Mouse (Mus musculus) myocyte (in vitro differentiated cells): Measurements from ENCODE around the gene Pbx1. TPM values are rescaled to one million over a fixed set of nuclear protein-coding genes. Genes with fewer than 3 reads are reported as not detected.

Source experiments
- H3K27me3 ChIP-seq: one replicate; pipeline ENCODE4 v1.6.1; 2011; ENCODE audit not compliant: control insufficient read depth, insufficient read depth, insufficient read length
- H3K36me3 ChIP-seq: one replicate; pipeline ENCODE4 v1.6.1; 2011; ENCODE audit not compliant: control insufficient read depth, insufficient read depth
- H3K4me2 ChIP-seq: one replicate; pipeline ENCODE4 v1.6.1; 2011; ENCODE audit warnings: low read depth, control low read depth
- H3K4me3 ChIP-seq: one replicate; pipeline ENCODE4 v1.5.1; 2011; ENCODE audit warnings: mild to moderate bottlenecking, control low read depth, moderate library complexity
- H3K79me2 ChIP-seq: one replicate; pipeline ENCODE4 v1.6.1; 2011; ENCODE audit not compliant: control insufficient read depth, insufficient read depth
- H3ac ChIP-seq: one replicate; pipeline ENCODE4 v1.6.1; 2011; ENCODE audit not compliant: control insufficient read depth, insufficient read length
- CEBPB ChIP-seq: IDR thresholded peaks from 2 replicates; pipeline ENCODE4 v1.6.1; 2011; ENCODE audit warnings: mild to moderate bottlenecking, moderate library complexity; ENCODE audit not compliant: poor library complexity, insufficient read depth, severe bottlenecking
- E2F4 ChIP-seq: IDR thresholded peaks from one replicate; pipeline ENCODE4 v1.6.1; 2011; ENCODE audit warnings: mild to moderate bottlenecking, control low read depth, moderate library complexity; ENCODE audit not compliant: insufficient read depth
- MAX ChIP-seq: IDR thresholded peaks from one replicate; pipeline ENCODE4 v1.6.1; 2011; ENCODE audit warnings: low read depth, mild to moderate bottlenecking, control low read depth
- MYOD1 ChIP-seq, 3 experiments: IDR thresholded peaks; one replicate each; pipeline ENCODE4 v1.6.1; 2011; ENCODE audit warnings: control low read depth in 2 of 3, low read depth in 2 of 3, mild to moderate bottlenecking in 2 of 3, moderate library complexity in 1 of 3; ENCODE audit not compliant: insufficient read length in 2 of 3, control insufficient read depth in 1 of 3
- MYOG ChIP-seq, 3 experiments: IDR thresholded peaks; one replicate each; pipeline ENCODE4 v1.6.1; 2011; ENCODE audit warnings: control low read depth in 2 of 3, low read depth in 2 of 3, mild to moderate bottlenecking in 2 of 3; ENCODE audit not compliant: insufficient read length in 2 of 3, control insufficient read depth in 1 of 3, insufficient read depth in 1 of 3
- POLR2A ChIP-seq: IDR thresholded peaks from one replicate; pipeline ENCODE4 v1.6.1; 2011; ENCODE audit warnings: low read depth, mild to moderate bottlenecking, control low read depth, moderate library complexity; ENCODE audit not compliant: insufficient read length
- POLR2AphosphoS2 ChIP-seq: IDR thresholded peaks from one replicate; pipeline ENCODE4 v1.6.1; 2011; ENCODE audit warnings: low read depth, control low read depth; ENCODE audit not compliant: insufficient read length
- REST ChIP-seq: IDR thresholded peaks from one replicate; pipeline ENCODE4 v1.6.1; 2011; ENCODE audit warnings: mild to moderate bottlenecking, control low read depth, moderate library complexity; ENCODE audit not compliant: insufficient read depth, insufficient read length
- SRF ChIP-seq: IDR thresholded peaks from one replicate; pipeline ENCODE4 v1.6.1; 2011; ENCODE audit warnings: low read depth; ENCODE audit not compliant: control insufficient read depth, insufficient read length
- TCF12 ChIP-seq: IDR thresholded peaks from one replicate; pipeline ENCODE4 v1.6.1; 2011; ENCODE audit warnings: mild to moderate bottlenecking, control low read depth; ENCODE audit not compliant: poor library complexity, insufficient read depth, severe bottlenecking
- TCF3 ChIP-seq: IDR thresholded peaks from one replicate; pipeline ENCODE4 v1.6.1; 2011; ENCODE audit warnings: low read depth, control low read depth; ENCODE audit not compliant: insufficient read length
- USF1 ChIP-seq: IDR thresholded peaks from one replicate; pipeline ENCODE4 v1.6.1; 2011; ENCODE audit warnings: low read depth, mild to moderate bottlenecking, control low read depth, moderate library complexity
- polyA plus RNA-seq: library from polyadenylated mRNA; unstranded; fragments of >200 nt; fragmentation: generic; extraction: Trizol; gene quantifications from one replicate; pipeline ENCODE4 v1.2.1, GENCODE M21; 2012; ENCODE audit warnings: missing spikeins

The Pbx1 gene
- polyA plus RNA-seq, 1 experiment: 11.4 TPM

DNA sequence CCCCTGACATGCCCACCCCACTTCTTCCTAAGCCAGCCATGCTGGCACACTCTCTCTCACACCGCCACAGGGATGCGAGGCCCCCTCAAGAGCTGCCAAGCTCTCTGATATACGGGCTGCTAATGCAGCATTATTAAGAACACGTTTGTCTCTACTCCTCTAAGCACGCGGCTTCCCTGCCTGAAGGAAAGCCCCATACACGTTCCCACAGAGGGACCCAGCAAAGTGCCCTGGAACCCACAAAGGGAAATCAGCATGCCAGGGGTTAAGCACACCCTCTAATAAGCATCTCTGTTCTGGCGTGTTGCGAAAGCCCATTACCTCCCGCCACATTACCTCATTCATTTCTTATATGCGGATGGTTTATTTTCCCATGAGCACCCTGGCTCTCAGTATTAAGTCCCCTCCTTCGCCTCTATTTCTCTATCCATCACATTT, 132.1 kb downstream of the Pbx1 start:
- H3K4me2 ChIP-seq: no peak overlapping the region
- H3K36me3 ChIP-seq: no peaks in the 10 kb centered on the region
- H3K4me3 ChIP-seq: no peak overlapping the region
- H3K27me3 ChIP-seq: no peaks in the 10 kb centered on the region
- H3K79me2 ChIP-seq: peaks cover 4% of the 10 kb centered on the region
- TF ChIP-seq SRF (no peak), MAX (no peak)
- H3ac ChIP-seq: no peak overlapping the region

DNA sequence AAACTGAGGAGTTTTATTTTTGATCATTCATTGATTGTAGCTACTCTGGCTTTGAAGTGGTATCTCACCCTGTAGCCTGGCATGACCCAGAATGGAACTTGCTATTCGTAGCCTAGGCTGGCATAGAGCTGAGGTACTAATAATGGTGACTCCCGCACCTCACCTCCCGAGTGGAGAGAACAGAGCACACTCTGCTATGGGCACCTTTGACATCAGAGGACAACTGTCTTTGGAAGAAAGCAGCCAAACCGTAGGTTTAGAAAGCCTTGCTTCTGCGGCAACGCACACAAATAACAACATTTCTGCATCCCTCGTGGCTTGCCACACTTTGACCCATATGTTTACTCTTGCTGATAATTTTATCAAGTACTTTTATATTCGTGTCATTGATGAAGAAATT, 132.9 kb downstream of the Pbx1 start:
- H3K27me3 ChIP-seq: no peaks in the 10 kb centered on the region
- no peak for TF ChIP-seq E2F4
- TF ChIP-seq TCF12: no peak
- no peak for TF ChIP-seq MYOG (IDR thresholded peaks at IDR 0.05; ENCODE audit: control insufficient read depth in 1 of 3, insufficient read depth in 1 of 3, insufficient read length in 2 of 3, low read depth in 2 of 3)
- no peak for TF ChIP-seq REST
- TF ChIP-seq USF1: no peak
- no peak for TF ChIP-seq MYOD1 (IDR thresholded peaks at IDR 0.05; ENCODE audit: control insufficient read depth in 1 of 3, insufficient read length in 2 of 3, low read depth in 2 of 3)
- TF ChIP-seq TCF3: no peak
- peaks cover 4% of the 10 kb centered on the region for H3K79me2 ChIP-seq

GRCm38 (mm10) chr1:168296290-168296689, 135.8 kb downstream of the Pbx1 start:
- Histone ChIP-seq H3K4me2 (no peak overlapping the region), H3ac (no peak overlapping the region), H3K4me3 (no peak overlapping the region), H3K79me2 (peaks cover 4% of the 10 kb centered on the region), H3K36me3 (no peaks in the 10 kb centered on the region), H3K27me3 (no peaks in the 10 kb centered on the region)
- TF ChIP-seq SRF: no peak
- TF ChIP-seq MAX: no peak
- no peak for TF ChIP-seq POLR2AphosphoS2
- no peak for TF ChIP-seq MYOG (IDR thresholded peaks at IDR 0.05; ENCODE audit: control insufficient read depth in 1 of 3, insufficient read depth in 1 of 3, insufficient read length in 2 of 3, low read depth in 2 of 3)

More for the DNA sequence above, 132.9 kb downstream of the Pbx1 start:
- H3K4me3 ChIP-seq: no peak overlapping the region
- no peak overlapping the region for H3ac ChIP-seq
- no peaks in the 10 kb centered on the region for H3K36me3 ChIP-seq
- H3K4me2 ChIP-seq: no peak overlapping the region

DNA sequence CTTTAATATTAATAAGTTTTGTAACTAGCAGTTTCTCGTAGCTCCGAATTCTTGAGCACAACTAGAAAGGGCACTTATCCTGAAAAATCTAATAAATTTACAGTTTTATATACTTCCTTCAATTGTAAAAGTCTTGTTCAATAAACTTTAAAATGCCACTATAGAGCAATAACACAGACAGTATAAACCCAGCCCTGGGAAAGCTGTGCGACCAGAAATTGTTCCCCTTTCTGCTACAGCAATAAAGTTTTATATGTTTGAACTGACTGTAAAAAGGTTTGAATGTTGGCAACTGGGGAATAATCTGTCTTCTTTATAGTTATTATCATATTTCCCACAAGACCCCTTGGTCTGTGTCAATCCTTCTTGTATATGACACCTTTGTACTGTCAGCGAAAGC, 136.3 kb downstream of the Pbx1 start:
- Histone ChIP-seq H3K4me3 (no peak overlapping the region), H3ac (no peak overlapping the region), H3K79me2 (peaks cover 4% of the 10 kb centered on the region), H3K4me2 (no peak overlapping the region), H3K36me3 (no peaks in the 10 kb centered on the region), H3K27me3 (no peaks in the 10 kb centered on the region)
- TF ChIP-seq USF1 (no peak), MYOG (IDR thresholded peaks at IDR 0.05; ENCODE audit: control insufficient read depth in 1 of 3, insufficient read depth in 1 of 3, insufficient read length in 2 of 3, low read depth in 2 of 3) (no peak), MYOD1 (IDR thresholded peaks at IDR 0.05; ENCODE audit: control insufficient read depth in 1 of 3, insufficient read length in 2 of 3, low read depth in 2 of 3) (no peak), SRF (no peak), CEBPB (no peak), MAX (no peak), TCF3 (no peak)

DNA sequence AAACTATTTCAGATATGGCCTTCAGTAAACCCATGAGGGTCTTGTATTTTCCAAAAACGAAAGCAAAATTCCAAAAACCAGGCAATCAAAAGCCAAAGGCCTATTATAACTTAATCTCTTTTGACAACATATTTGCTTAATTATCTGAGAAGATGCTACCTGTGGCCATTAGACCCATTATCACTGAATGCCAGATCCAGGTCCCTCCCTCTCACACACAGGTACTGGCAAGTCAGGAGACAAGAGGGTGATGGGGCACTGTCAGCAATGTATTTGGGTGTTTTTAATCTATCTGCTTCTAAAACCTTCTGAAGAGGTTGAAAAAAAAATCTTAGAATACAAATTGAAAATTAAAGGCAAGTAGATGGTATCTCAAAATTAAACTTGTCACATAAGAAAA, 138.4 kb downstream of the Pbx1 start:
- Histone ChIP-seq H3K4me2 (no peak overlapping the region), H3K4me3 (no peak overlapping the region), H3ac (no peak overlapping the region), H3K79me2 (peaks cover 11% of the 10 kb centered on the region), H3K36me3 (no peaks in the 10 kb centered on the region), H3K27me3 (no peaks in the 10 kb centered on the region)
- no peak for TF ChIP-seq E2F4
- no peak for TF ChIP-seq MYOG (IDR thresholded peaks at IDR 0.05; ENCODE audit: control insufficient read depth in 1 of 3, insufficient read depth in 1 of 3, insufficient read length in 2 of 3, low read depth in 2 of 3)
- TF ChIP-seq SRF: no peak
- no peak for TF ChIP-seq REST
- no peak for TF ChIP-seq POLR2A
- no peak for TF ChIP-seq TCF12
- no peak for TF ChIP-seq MAX
- TF ChIP-seq TCF3: no peak

DNA sequence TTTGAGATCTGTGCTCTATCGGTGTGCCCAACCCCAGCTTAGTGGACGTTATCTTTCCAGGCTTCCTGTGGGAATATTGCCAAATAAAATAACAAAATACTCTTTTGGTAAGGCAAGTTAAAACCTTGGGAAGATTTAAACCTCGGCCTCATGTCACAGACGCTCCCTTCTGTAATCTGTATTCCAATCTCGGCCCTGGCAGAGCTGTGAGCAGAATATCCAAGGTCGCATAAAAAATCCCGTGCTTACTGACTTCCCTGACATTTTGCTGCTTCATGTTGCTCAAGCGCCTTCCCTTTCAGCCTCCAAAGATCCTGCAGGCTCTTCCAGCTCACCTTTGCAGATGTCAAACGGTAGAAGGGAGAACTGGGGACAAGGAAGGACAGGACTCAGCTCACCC, 140.0 kb downstream of the Pbx1 start:
- H3ac ChIP-seq: no peak overlapping the region
- no peaks in the 10 kb centered on the region for H3K36me3 ChIP-seq
- no peak overlapping the region for H3K4me2 ChIP-seq
- H3K79me2 ChIP-seq: peaks cover 11% of the 10 kb centered on the region
- no peak overlapping the region for H3K4me3 ChIP-seq
- H3K27me3 ChIP-seq: no peaks in the 10 kb centered on the region
- TF ChIP-seq POLR2AphosphoS2: no peak
- TF ChIP-seq POLR2A: no peak
- TF ChIP-seq TCF3: no peak
- TF ChIP-seq MYOD1 (IDR thresholded peaks at IDR 0.05; ENCODE audit: control insufficient read depth in 1 of 3, insufficient read length in 2 of 3, low read depth in 2 of 3): no peak
- no peak for TF ChIP-seq USF1
- TF ChIP-seq CEBPB: no peak
- no peak for TF ChIP-seq MAX
- TF ChIP-seq SRF: no peak
- no peak for TF ChIP-seq E2F4
- TF ChIP-seq TCF12: no peak
- no peak for TF ChIP-seq REST
- no peak for TF ChIP-seq MYOG (IDR thresholded peaks at IDR 0.05; ENCODE audit: control insufficient read depth in 1 of 3, insufficient read depth in 1 of 3, insufficient read length in 2 of 3, low read depth in 2 of 3)
